ENCODE assay signal across 20 mouse cellular contexts in genomic region chr6:146664917-146665316, GRCm38 (mm10).
"Had no signal": no experiment of that assay in that cellular context is flagged by ENCODE, and none has a peak within 500 bp of the region (broad histone marks: within the 10 kb centered on the region; RNA-seq: fewer than 3 reads in every experiment).

No protein-coding gene starts in this region.

- H3K36me3 ChIP-seq: limb, embryonic 10.5 days; limb, embryonic 13.5 days; liver, embryonic 12.5 days; liver, embryonic 15.5 days; midbrain, embryonic 12.5 days; midbrain, embryonic 15.5 days; neural tube, embryonic 12.5 days; neural tube, embryonic 15.5 days had no signal

- H3K4me3 ChIP-seq: layer of hippocampus, adult 2 months; limb, embryonic 10.5 days; limb, embryonic 13.5 days; liver, embryonic 12.5 days; liver, embryonic 15.5 days; midbrain, embryonic 12.5 days; midbrain, embryonic 15.5 days; neural tube, embryonic 12.5 days; neural tube, embryonic 15.5 days had no signal

- H3K4me2 ChIP-seq: limb, embryonic 13.5 days; liver, embryonic 12.5 days; liver, embryonic 15.5 days; midbrain, embryonic 12.5 days; midbrain, embryonic 15.5 days; neural tube, embryonic 12.5 days; neural tube, embryonic 15.5 days had no signal

- H3K4me1 ChIP-seq: limb, embryonic 10.5 days; limb, embryonic 13.5 days; liver, embryonic 12.5 days; liver, embryonic 15.5 days; midbrain, embryonic 15.5 days; neural tube, embryonic 12.5 days; neural tube, embryonic 15.5 days had no signal

- DNase-seq: kidney, postnatal 25 days; layer of hippocampus, adult 9-11 months; lung, adult 2 months; lung, postnatal 14 days; lung, postnatal 4 days; right cerebral cortex, adult 18-20 months; right cerebral cortex, postnatal 14 days; right cerebral cortex, postnatal 4 days; thymus, adult 2 months; thymus, postnatal 14 days had no signal

- H3K9ac ChIP-seq: limb, embryonic 13.5 days; liver, embryonic 12.5 days; liver, embryonic 15.5 days; midbrain, embryonic 12.5 days; midbrain, embryonic 15.5 days; neural tube, embryonic 12.5 days; neural tube, embryonic 15.5 days had no signal

- H3K27me3 ChIP-seq: limb, embryonic 13.5 days; liver, embryonic 12.5 days; midbrain, embryonic 12.5 days; midbrain, embryonic 15.5 days; neural tube, embryonic 12.5 days; neural tube, embryonic 15.5 days had no signal

- H3K9me3 ChIP-seq: limb, embryonic 10.5 days; liver, embryonic 12.5 days; liver, embryonic 15.5 days; midbrain, embryonic 12.5 days; midbrain, embryonic 15.5 days; neural tube, embryonic 12.5 days; neural tube, embryonic 15.5 days had no signal

- ATAC-seq: liver, embryonic 12.5 days; midbrain, embryonic 15.5 days had no signal

- H3K27ac ChIP-seq: kidney, postnatal 0 days; layer of hippocampus, adult 2 months; limb, embryonic 10.5 days; limb, embryonic 13.5 days; liver, embryonic 12.5 days; liver, embryonic 15.5 days; midbrain, embryonic 12.5 days; midbrain, embryonic 15.5 days; neural tube, embryonic 12.5 days; neural tube, embryonic 15.5 days had no signal
